Mouse (Mus musculus) heart, postnatal 10 days (tissue): ENCODE measurements at regions not wholly inside any gene's neighbourhood (a gene's known extent, or its start where the extent isn't known, plus 50 kb on each side); places are given as distances from the start of the nearest gene placed in this dataset.
"Not testable (repeated sequence)": the region's sequence is repeated elsewhere in the genome, so short reads cannot be mapped to it uniquely, and the experiment has no call there.

Experiments used
- DNase-seq, 2 experiments: peaks; one replicate each; pipeline ENCODE4 v3.0.0; 2021
- intact Hi-C: fragments of 180-260 bp; cut with DNase I; formaldehyde crosslinking; loops from one replicate; pipeline ENCODE4 v1.15.1; 2025

GRCm38 (mm10) chr9:11441241-11441997 lies 536.8 kb upstream of the Cntn5 start:
- DNase-seq, intact Hi-C loops: not testable (repeated sequence)

GRCm38 (mm10) chr9:11436443-11437167 lies 532.0 kb upstream of the Cntn5 start:
- intact Hi-C loops = no loop called here
- DNase-seq = no peak

- no peak for DNase-seq
- intact Hi-C loops = no loop called here
Observed at GRCm38 (mm10) chr9:11436014-11436413, 531.4 kb upstream of the Cntn5 start.

GRCm38 (mm10) chr9:11435019-11435418 lies 530.4 kb upstream of the Cntn5 start:
- DNase-seq = peak; percentile 6 to 7
- intact Hi-C loops = no loop called here

GRCm38 (mm10) chr9:11426473-11426872 lies 521.9 kb upstream of the Cntn5 start:
- DNase-seq = no peak
- intact Hi-C loops = no loop called here

- DNase-seq = no peak
- intact Hi-C loops = no loop called here
Observed at GRCm38 (mm10) chr9:11396829-11397228, 492.3 kb upstream of the Cntn5 start.

GRCm38 (mm10) chr9:11381648-11382075 lies 477.1 kb upstream of the Cntn5 start:
- DNase-seq = no peak
- intact Hi-C loops = no loop called here

- no peak for DNase-seq
- intact Hi-C loops = no loop called here
Observed at GRCm38 (mm10) chr9:11380531-11380930, 476.0 kb upstream of the Cntn5 start.

GRCm38 (mm10) chr9:11378046-11378445 lies 473.5 kb upstream of the Cntn5 start:
- intact Hi-C loops = no loop called here
- no peak for DNase-seq

- intact Hi-C loops = no loop called here
- no peak for DNase-seq
Observed at GRCm38 (mm10) chr9:11377586-11377985, 473.0 kb upstream of the Cntn5 start.

GRCm38 (mm10) chr9:11373294-11373903 lies 468.8 kb upstream of the Cntn5 start:
- DNase-seq = no peak
- intact Hi-C loops = no loop called here

- no peak for DNase-seq
- intact Hi-C loops = no loop called here
Observed at GRCm38 (mm10) chr9:11368056-11368455, 463.5 kb upstream of the Cntn5 start.

GRCm38 (mm10) chr9:11328900-11329299 lies 424.3 kb upstream of the Cntn5 start:
- no peak for DNase-seq
- intact Hi-C loops = no loop called here

- intact Hi-C loops = no loop called here
- DNase-seq = no peak
Observed at GRCm38 (mm10) chr9:11317221-11317620, 412.6 kb upstream of the Cntn5 start.

- intact Hi-C loops, DNase-seq: not testable (repeated sequence)
Observed at GRCm38 (mm10) chr9:11297116-11297515, 392.5 kb upstream of the Cntn5 start.

- DNase-seq = no peak
- intact Hi-C loops = no loop called here
Observed at GRCm38 (mm10) chr9:11285135-11285534, 380.6 kb upstream of the Cntn5 start.

GRCm38 (mm10) chr9:11284549-11284948 lies 380.0 kb upstream of the Cntn5 start:
- intact Hi-C loops = no loop called here
- no peak for DNase-seq

GRCm38 (mm10) chr9:11279409-11280127 lies 375.0 kb upstream of the Cntn5 start:
- DNase-seq = no peak
- intact Hi-C loops = no loop called here

- intact Hi-C loops = no loop called here
- no peak for DNase-seq
Observed at GRCm38 (mm10) chr9:11277810-11278209, 373.2 kb upstream of the Cntn5 start.

- intact Hi-C loops = no loop called here
- DNase-seq = no peak
Observed at GRCm38 (mm10) chr9:11276966-11277365, 372.4 kb upstream of the Cntn5 start.

GRCm38 (mm10) chr9:11256848-11257247 lies 352.3 kb upstream of the Cntn5 start:
- DNase-seq = no peak
- intact Hi-C loops = no loop called here
